Mouse (Mus musculus): Measurements from ENCODE around the gene Mfsd13b. TPM values are rescaled to one million over a fixed set of nuclear protein-coding genes. Genes with fewer than 3 reads are reported as not detected.

The Mfsd13b gene
- polyA plus RNA-seq, 1 experiment from 2014 or later, result 0.09 TPM

DNA sequence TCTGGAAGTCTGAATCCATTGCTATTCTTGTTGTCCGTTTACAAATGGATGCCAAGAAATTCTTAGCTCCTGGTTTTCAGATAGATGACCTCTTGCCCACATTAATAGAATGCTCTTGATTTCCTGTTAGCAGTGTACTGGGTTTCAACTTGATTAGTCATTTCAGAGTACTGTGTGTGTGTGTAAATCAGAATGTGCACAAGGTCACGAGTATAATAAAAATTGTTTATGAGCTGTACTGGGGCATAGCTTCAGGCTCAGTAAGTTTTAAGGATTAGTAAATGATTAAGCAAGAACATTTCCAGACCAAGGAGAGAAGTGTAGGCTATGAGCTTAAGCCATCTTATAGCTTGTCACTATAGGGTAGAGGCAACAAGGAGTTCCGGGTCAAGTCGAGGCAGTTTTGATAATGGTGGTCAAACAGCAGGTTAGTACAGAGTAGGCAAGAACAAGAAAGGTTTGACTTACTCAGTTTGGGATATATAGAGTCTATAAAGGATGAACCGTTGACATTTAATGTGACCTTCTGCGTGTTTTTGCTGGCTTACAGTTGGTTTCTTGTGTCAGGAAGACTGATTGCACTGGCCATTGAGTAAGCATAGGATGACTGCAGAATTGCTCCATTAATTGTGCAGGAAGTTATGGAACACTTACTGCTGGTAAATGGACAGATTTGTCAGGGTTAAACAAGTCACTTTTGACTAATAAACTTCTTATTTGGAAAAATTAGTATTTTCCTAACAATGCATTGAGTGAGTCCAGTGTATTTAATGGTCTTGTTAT lies 63.6 kb downstream of the Mfsd13b start:
- Histone ChIP-seq H3K36me3 (no peaks in the 10 kb centered on the region; the same call in 1 of the 2 replicates), H3K27ac (no peak overlapping the region), H3K4me1 (replicated peaks) (peaks cover 15% of the 10 kb centered on the region), H3K4me3 (no peak overlapping the region), H3K9me3 (replicated peaks) (no peaks in the 10 kb centered on the region), H3K9ac (no peak overlapping the region), H3K27me3 (no peaks in the 10 kb centered on the region), H3K4me2 (no peak overlapping the region)
- WGBS, result 83% methylated on average over 6 of the region's 6 CpGs
- ATAC-seq (replicated peaks; ENCODE audit: insufficient number of reproducible peaks, insufficient read depth, low FRiP score, low read depth), result no peak

DNA sequence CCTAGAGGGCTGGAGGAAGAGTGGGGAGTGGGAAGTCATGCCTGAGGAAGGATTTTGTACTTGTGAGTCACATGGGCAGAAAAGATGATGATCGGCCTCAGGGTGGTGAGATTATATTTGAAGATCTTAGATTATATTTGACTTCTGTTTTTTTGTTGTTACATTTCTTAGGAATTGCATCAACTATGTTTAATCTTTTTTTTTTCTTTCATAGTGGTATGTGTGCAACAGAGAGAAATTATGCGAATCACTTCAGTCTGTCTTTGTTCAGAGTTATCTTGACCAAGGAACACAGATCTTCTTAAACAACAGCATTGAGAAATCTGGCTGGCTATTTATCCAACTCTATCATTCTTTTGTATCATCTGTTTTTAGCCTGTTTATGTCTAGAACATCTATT lies 65.3 kb downstream of the Mfsd13b start:
- Histone ChIP-seq H3K4me2 (no peak overlapping the region), H3K4me3 (no peak overlapping the region), H3K9me3 (replicated peaks) (no peaks in the 10 kb centered on the region), H3K9ac (no peak overlapping the region), H3K27ac (no peak overlapping the region), H3K36me3 (peaks cover 10% of the 10 kb centered on the region; the same call in 1 of the 2 replicates), H3K4me1 (replicated peaks) (peaks cover 10% of the 10 kb centered on the region; the same call in 1 of the 2 replicates), H3K27me3 (no peaks in the 10 kb centered on the region)
- 97% methylated on average over 2 of the region's 2 CpGs for WGBS
- ATAC-seq (replicated peaks; ENCODE audit: insufficient number of reproducible peaks, insufficient read depth, low FRiP score, low read depth), result no peak

DNA sequence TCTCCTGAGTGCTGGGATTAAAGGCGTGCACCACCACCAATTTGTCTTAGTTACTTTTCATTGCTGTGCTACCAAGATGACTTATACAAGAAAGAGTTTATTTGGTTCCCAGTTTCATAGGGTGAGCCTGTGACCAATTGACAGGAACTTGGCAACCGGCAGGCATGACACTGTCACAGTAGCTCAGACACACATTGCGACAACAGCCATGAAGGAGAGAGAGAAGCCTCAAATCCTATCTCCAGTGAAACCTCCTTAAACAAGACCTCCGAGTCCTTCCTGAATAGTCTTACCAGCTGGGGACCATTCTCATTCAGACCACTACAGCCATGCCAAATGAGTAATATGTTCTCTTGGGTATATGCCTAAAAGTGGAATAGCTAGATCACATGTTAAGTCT lies 70.8 kb downstream of the Mfsd13b start:
- Histone ChIP-seq H3K27me3 (no peaks in the 10 kb centered on the region), H3K9me3 (replicated peaks) (no peaks in the 10 kb centered on the region), H3K36me3 (peaks cover 31% of the 10 kb centered on the region), H3K9ac (no peak overlapping the region), H3K27ac (no peak overlapping the region), H3K4me3 (no peak overlapping the region), H3K4me1 (replicated peaks) (no peaks in the 10 kb centered on the region), H3K4me2 (no peak overlapping the region)
- WGBS, result 85% methylated on average over 4 of the region's 4 CpGs
- ATAC-seq (replicated peaks; ENCODE audit: insufficient number of reproducible peaks, insufficient read depth, low FRiP score, low read depth), result no peak

DNA sequence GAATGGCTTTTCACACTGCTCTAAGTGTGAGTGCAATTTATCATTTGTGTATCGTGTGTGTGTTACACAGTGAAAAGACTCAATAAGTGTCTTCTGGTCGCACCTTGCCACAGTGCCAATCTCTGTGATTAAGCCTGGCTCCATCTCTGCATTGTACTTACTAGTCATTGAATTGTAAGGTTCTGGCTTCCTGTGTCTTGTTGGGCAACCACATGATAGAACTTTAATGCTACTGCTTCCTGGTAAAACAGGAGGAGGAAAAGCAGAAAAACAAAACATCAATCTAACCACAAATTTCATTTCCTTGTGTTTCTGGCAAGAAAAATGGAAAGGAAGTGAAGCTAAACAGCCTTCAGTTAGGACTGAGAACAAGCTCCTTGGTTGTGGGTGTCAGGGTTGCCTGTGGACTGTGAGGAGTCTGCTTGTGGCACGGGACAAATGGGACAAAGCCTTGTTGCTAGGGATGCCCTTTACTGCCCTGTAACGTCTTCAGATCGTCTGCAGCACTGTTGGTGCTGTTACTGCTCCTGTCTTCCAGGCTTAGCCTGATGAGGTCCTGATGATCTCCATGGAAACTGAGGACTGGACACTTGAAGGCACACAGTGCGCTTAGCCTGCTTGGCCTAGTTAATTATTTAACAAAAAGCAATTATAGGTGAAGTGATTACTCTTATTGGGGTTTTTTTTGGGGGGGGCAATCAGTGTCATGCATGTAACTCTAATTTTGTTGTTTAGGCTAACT lies 77.3 kb downstream of the Mfsd13b start:
- H3K36me3 ChIP-seq, result peaks cover 21% of the 10 kb centered on the region
- H3K9ac ChIP-seq, result no peak overlapping the region
- no peaks in the 10 kb centered on the region; the same call in 1 of the 2 replicates for H3K4me1 ChIP-seq (replicated peaks)
- H3K9me3 ChIP-seq (replicated peaks), result no peaks in the 10 kb centered on the region
- ATAC-seq (replicated peaks; ENCODE audit: insufficient number of reproducible peaks, insufficient read depth, low FRiP score, low read depth), result no peak
- H3K4me2 ChIP-seq, result no peak overlapping the region
- no peak overlapping the region for H3K27ac ChIP-seq
- WGBS, result 71% methylated on average over 6 of the region's 6 CpGs
- H3K27me3 ChIP-seq, result no peaks in the 10 kb centered on the region
- H3K4me3 ChIP-seq, result no peak overlapping the region

DNA sequence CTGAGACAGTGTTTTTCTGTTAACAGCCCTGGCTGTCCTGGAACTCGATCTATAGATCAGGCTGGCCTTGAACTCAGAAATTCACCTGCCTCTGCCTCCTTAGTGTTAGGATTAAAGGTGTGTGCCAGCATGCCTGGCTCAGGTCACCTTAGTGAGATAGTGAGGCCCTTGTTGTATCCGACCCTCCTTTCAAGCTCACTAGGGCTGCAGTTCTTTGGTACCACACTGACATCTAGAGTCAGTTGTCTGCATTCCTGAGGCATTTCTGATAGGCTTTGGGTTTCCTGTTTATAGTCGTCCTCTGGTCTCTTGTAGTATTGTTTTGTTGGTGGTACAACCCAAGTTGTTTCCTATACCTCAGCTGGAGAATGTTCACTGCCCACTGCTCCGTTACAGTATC lies 82.0 kb downstream of the Mfsd13b start:
- H3K27ac ChIP-seq, result no peak overlapping the region
- H3K4me3 ChIP-seq, result no peak overlapping the region
- no peaks in the 10 kb centered on the region for H3K27me3 ChIP-seq
- ATAC-seq (replicated peaks; ENCODE audit: insufficient number of reproducible peaks, insufficient read depth, low FRiP score, low read depth), result no peak
- no peak overlapping the region for H3K4me2 ChIP-seq
- H3K9ac ChIP-seq, result no peak overlapping the region
- peaks cover 8% of the 10 kb centered on the region; the same call in 1 of the 2 replicates for H3K36me3 ChIP-seq
- 45% methylated on average over 4 of the region's 4 CpGs for WGBS
- no peaks in the 10 kb centered on the region; the same call in 1 of the 2 replicates for H3K4me1 ChIP-seq (replicated peaks)
- no peaks in the 10 kb centered on the region for H3K9me3 ChIP-seq (replicated peaks)

Other genes starting within 250 kb of the Mfsd13b start
- gene Vwa3a, start 243.2 kb upstream of the Mfsd13b start, polyA plus RNA-seq (2015; fragmentation: Nextera tagmentation; extraction: Ambion mirVana), result 1.1 TPM in 2 replicates
- gene Gm5737, start 170.1 kb upstream of the Mfsd13b start, polyA plus RNA-seq (2015; fragmentation: Nextera tagmentation; extraction: Ambion mirVana), result not detected in 2 replicates
- 31.5 and 42.8 TPM in 2 replicates for gene Eef2k, start 139.7 kb upstream of the Mfsd13b start, polyA plus RNA-seq (2015; fragmentation: Nextera tagmentation; extraction: Ambion mirVana)
- 17.5 and 22.9 TPM in 2 replicates for gene Polr3e, start 64.8 kb upstream of the Mfsd13b start, polyA plus RNA-seq (2015; fragmentation: Nextera tagmentation; extraction: Ambion mirVana)
- 13.2 and 14.8 TPM in 2 replicates for gene Cdr2, start 197 bp upstream of the Mfsd13b start, polyA plus RNA-seq (2015; fragmentation: Nextera tagmentation; extraction: Ambion mirVana)
- gene Mettl9, start 51.9 kb downstream of the Mfsd13b start, polyA plus RNA-seq (2015; fragmentation: Nextera tagmentation; extraction: Ambion mirVana), result 87.4 and 92.5 TPM in 2 replicates
- 1.2 and 2.5 TPM in 2 replicates for gene Igsf6, start 92.1 kb downstream of the Mfsd13b start, polyA plus RNA-seq (2015; fragmentation: Nextera tagmentation; extraction: Ambion mirVana)
- 0.19 and 0.38 TPM in 2 replicates for gene Otoa, start 99.1 kb downstream of the Mfsd13b start, polyA plus RNA-seq (2015; fragmentation: Nextera tagmentation; extraction: Ambion mirVana)

Measured in heart, embryonic 15.5 days (tissue).